Mouse (Mus musculus) gastrocnemius, postnatal 10 days (tissue): ENCODE results near the gene Map2k5. TPM values are rescaled to one million over a fixed set of nuclear protein-coding genes. Genes with fewer than 3 reads are reported as not detected.

Source experiments
- DNase-seq: peaks from one replicate; pipeline ENCODE4 v3.0.0; 2021; ENCODE audit warnings: mixed read lengths
- total RNA-seq, 2 experiments: library from RNA; stranded (reverse); gene quantifications; 2 replicates each; pipeline ENCODE4 v1.2.3; 2021

Map2k5 gene
- total RNA-seq, 2 experiments from 2014 or later = 18.8 to 19.0 TPM

GRCm38 (mm10) chr9:63145249-63146125 is 232.2 kb downstream of the Map2k5 start:
- no peak for DNase-seq

DNA sequence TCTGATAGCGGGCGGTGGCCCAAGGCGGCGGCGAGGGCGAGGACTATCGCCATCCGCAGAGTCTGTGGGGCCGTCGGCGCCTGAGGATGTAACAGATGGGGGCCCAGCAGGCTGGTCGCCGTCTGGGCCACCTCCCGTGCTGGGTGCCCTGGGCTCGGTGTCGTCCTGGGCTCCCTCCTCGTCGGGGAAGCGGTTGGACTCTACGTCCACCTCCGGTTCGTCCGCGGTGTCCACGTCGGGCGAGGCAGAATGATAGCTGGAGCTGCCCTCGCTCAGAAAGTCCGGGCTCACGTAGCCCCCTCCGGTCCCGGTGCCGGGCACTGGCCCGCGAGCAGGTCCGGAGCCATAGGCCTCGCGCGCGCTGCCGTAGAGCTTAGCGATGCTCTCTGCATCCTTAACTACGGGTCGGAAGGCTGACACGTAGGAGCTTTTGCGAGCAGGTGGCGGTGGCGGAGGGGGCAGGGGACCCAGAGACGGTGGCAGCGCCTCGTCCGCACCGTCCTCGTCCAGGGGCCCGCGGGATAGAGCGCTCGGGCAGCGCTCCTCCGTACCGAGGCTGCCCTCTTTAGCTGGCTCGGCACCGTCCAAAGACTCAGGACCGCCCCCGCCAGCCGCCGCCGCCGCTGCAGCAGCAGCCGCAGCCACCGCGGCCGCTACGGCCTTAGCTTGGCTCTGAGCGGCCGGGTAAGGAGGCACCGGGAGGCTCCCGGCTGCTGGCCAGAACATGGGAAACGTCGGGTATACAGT is 233.0 kb downstream of the Map2k5 start:
- no peak for DNase-seq

DNA sequence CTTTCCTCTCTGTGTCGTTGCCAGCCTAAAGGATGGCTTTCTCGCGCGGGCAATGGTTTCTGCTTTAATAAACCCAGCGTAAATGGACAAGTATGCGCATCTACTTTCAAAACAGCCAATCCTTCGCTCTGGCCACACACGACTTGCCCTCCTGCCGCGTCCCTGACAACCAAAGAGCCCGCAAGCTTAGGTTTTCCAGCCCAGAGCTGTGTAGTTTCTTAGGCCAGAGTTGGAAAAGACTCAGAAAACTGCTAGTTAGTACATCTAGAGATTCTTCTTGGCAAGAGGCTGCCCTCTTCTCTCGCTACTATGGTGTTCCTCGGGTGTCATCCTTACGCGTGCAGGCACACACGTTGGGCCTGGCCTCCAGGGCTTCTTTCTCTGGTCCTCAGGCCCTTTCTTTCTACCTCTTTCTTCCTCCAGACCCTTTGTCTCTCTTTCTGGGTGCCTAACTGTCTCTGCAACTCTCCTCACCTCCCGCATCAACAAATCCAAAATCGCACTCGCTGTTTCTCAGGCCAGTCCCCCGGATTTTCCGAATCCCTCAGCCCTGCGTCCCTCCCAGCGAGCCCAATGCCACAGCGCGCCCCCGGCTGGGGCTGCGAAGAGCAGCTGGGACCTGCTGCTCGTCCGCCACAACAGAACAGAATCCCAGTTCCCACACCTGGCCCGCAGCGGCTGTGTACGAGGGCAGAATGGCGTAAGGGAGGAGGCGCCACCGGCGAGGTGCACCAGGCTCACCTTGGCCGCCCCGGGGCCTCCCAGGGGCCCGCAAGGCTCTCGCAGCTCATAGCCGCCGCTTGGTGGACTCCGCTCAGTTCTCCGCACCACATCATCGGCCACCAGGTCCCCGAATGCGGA is 233.8 kb downstream of the Map2k5 start:
- no peak for DNase-seq

DNA sequence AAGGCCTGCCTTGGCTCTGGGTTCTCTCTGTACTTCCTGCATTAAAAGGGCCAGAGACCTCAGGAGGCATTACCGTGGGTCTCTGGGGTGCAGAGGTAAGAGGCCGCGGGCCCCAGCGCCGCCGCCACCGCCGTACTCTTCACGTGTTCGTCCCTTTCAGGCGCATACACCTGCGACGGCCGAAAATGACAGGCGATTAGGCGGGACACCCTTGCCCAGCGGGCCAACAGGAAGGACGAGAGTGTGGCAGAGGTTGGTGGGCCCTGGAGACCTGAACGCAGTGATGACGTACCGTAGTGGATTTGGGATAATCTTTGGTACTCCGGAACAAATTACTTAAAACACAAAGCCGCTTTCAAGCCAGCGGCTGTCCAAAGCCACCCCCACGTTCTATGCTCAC is 234.5 kb downstream of the Map2k5 start:
- DNase-seq = no peak

DNA sequence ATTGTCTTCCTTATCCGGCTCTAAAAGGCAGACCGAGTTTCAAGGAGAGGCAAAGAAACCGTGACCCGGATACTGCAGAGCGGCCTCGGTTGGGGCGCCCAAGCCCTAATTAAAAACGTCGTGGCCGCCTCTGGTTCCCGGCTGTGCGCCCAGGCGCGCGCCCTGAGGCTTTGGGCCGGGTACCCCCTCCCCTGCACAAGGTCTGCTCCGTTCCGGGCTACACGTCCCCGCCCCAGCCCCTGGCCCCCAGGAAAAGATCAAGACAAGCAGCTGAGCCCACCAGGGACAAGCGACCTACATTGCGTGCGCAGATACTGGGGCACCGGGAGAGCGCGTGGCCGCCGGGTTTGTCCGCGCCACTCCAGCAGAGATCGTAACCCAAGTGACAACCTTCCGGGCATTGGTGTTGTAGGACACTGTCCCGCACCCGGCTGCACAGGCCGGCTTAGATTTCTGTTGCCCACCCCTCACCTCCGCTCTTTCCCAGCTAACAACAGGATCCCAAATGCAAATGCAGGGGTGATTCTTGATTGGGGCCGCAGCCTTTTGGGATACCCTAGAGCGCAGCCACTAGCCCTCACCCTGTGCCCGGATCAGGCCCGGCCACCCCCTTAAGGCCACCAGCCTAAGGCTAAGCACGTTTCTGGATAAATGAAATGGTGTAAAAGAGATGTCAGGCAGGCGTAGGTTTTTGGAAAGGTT is 235.2 kb downstream of the Map2k5 start:
- DNase-seq = no peak

- DNase-seq = no peak
Measured at GRCm38 (mm10) chr9:63141641-63142334, 235.9 kb downstream of the Map2k5 start.

DNA sequence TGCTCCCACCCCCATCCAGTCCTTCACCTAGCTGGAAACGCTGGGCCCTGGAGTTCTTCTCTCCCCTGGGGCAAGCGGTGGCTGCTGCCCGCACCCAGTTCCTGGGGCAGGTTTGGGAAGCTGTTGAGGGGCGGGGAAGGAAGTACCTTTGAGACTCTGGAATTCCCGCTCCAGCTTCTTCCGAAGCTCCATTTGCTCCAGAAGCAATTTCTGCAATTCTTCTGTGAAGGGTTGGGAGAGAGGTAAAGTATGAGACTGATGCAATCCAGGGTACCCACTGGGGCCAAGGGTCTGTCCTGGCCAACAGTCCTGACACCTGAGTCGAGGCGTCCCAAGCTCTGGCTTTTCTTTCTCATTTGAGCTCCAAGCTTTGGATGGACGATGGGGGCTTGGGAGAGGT is 237.5 kb downstream of the Map2k5 start:
- no peak for DNase-seq

GRCm38 (mm10) chr9:63139661-63140060 is 238.0 kb downstream of the Map2k5 start:
- no peak for DNase-seq

- no peak for DNase-seq
Measured at GRCm38 (mm10) chr9:63138481-63138967, 239.2 kb downstream of the Map2k5 start.

DNA sequence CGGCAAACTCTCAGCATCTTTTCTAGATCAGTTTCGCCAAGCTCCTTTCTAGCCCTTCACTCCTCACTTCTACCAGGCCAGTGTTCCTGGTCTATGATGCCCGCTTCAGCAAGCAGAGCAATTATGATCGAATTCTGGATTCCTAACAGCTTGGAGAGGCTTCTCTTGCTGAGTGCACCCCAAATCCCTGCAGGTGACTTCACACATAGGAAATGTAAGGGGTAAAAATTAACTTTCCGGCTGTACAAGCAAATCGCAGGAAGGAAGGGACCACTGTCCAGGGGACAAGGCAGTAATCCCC is 240.1 kb downstream of the Map2k5 start:
- no peak for DNase-seq

DNA sequence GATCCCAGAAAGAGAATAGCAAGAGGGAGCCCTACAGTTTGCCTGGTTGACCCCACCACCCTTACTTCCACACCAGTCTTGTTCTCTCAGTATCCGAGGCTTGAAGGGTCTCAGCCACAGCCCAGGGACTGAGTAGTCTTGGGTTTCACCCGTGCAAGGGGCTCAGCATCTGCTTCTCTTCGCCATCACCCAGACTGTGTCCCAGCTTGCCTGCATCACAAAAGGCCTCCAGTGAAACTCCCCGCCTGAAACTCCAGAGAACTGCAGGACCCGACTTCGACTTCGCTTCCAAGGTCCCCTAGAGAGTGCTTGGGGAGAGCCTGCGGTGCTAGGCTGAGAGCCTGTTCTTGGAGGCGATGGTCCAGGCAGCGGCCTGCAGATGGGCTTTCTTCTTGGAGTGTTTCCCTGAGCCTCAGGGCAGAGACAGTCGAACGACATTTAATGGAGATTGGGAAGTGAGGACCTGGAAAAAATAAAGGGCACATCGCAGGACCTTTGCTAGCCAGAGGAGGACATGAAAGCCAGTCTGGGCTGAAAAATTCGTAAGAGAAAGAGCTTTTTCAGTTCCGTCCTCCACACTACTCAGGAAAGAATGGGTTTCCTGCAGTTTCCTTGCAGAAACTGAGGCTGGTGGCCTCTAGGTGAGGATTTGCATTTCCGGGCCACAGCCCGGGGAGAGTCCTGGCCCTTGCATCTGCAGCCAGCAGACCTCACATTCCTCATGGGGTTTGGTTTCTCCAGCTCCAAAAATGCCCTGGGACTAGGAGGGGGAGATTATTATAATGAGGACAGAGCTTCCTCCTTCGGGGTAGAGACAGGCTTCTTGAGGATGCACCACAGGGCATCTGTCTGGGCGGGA is 240.7 kb downstream of the Map2k5 start:
- no peak for DNase-seq

DNA sequence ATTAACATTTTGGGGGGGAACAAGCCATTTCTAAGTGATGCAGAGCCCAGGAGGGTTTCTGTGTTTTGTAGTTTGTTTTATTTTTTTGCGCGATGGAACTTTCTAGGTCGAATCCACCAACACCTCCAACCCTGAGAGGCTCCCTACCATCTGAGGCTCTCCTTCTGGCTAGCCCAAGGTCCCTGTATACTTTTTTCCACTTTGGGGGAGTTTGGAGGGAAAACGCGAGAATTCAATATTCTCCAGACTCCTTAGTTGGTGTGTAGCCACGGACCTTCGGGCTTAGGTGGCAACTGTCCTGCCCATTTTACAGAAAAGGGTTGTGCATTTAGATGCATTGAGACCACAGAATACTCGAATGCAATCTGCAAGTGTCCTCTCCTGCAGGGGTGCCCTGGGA is 241.5 kb downstream of the Map2k5 start:
- no peak for DNase-seq

GRCm38 (mm10) chr9:63135801-63136200 is 241.9 kb downstream of the Map2k5 start:
- peak; percentile 51 for DNase-seq

DNA sequence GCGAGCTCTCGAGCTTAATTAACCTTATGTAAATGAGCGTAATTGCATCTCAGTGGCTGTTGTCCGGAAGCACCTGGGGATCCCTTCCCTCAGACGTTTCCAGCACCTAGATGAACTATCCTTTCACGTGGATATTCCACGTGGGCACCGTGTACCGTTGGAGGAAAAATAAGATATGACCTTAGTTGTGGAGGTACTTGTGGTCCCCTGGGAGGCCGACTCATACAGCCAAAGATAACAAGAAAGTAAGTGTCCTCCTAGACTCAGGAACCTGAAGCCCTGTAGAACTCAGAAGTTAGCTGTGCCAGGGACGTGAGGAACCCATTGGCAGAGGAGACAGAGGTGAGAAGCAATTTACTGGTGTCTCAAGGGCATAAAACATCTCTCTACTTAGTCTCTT is 242.3 kb downstream of the Map2k5 start:
- no peak for DNase-seq

- DNase-seq = no peak
Measured at GRCm38 (mm10) chr9:63133659-63134058, 244.0 kb downstream of the Map2k5 start.

DNA sequence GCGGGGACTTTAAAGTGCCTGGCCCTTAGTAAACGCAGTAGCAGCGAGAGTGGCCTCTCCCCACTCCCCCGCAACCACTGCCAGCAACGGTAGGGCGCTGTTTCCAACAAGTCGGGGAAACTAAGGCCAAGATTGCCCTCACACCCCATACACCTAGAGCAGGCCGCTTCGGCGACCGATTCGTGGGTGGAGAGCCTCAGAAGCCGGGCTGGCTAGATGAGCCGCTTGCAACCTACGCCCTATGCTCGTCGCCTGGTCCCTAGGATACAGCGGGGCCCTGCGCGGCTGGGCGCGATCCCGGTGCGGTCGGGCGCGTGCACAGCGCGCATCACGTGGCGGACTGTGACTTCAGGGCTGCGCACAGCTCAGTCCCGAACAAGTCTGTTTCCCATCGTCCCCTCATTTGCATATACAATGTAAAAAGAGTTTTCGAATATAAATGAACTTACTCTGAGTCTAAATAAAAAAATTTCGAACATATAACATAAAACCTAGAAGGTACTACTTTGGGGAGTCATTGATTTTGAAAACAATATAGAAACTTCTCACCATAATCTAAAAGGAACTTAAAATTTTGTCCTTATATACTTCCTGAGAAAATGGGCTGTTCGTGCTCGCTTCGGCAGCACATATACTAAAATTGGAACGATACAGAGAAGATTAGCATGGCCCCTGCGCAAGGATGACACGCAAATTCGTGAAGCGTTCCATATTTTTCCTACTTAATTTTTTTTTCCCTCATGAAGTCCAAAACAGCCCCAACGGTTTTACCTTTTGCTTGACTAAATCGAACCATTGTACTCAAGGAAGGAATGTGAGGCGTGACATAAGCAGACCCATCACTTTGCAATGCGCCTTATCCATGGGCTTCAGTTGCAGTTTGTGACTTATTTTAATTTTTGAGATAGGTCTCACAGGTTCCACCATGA is 244.8 kb downstream of the Map2k5 start:
- DNase-seq = peak; percentile 92

DNA sequence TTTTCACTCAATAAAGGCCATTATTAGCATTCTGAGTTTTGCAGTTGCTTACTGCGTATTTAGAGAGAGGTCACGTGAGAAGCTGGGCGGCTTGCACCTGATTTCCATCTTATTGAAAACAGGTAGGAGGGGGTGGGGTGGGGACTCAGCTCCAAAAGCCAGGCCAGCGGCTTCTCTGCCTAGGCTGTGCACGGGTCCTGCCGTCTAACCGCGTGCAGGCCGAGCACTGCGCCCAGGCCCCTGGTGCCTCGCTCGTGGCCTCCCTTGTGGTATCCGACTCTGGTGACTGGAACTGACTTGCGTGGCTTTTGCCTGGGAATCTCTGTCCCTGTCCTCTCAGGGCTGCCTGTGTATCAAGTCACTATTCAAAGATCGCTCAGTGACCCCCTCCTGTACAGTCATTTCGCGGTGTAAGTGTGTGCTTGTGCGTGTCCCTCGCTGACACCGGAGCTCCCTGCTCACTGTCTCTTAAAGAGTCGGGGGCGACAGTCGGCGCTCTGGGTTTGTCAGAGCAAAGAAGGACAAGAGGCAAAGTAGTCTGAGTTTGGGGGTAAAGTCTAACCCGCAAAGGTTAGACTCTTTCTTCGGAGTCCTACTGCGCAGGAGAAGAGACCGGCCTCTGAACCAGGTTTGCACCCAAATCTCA is 245.6 kb downstream of the Map2k5 start:
- no peak for DNase-seq

DNA sequence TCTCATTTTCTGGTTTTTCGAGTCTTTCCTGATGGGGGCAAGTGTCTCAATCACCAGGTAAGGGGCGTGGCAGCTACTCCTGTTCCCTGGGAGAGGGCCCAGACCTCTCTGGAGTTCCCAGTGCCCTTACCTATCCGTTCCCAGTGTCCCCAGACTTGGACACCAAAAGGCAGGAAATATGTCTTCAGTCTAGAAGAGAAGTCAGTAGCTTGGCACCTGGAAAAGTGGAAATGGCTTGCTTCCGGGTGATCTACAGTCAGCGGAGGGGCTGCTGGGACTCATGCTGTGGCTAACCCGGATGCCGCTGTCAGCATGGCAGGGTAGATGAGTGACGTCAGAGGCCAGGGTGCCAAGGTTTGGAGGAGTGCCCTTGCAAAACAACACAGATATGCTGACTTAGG is 248.1 kb downstream of the Map2k5 start:
- no peak for DNase-seq

DNA sequence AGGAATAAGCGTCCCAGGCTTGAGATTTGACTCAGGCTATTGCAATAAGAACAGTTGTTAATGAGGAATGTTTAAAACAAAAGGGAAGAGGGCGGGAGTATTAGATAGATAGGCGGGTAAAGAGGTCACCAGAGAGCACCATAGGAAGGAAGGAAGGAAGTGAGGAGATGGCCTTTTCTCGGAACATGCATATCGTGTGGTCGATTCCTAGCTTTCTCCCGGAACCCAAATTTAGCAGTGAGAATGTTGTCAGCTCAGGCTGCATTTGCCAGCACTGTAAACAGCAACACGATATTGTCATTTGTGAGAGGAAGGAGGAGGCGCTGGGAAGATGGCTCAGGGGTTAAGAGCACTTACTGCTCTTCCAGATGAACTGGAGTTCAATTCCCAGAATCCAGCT is 253.2 kb downstream of the Map2k5 start:
- no peak for DNase-seq
